Mouse (Mus musculus) activated CD4-positive, CD25-positive, alpha-beta regulatory T cell, adult 4 months (primary cell): ENCODE data around the gene Myo1c. TPM values are rescaled to one million over a fixed set of nuclear protein-coding genes. Genes with fewer than 3 reads are reported as not detected.
"Not testable (repeated sequence)": the region's sequence is repeated elsewhere in the genome, so short reads cannot be mapped to it uniquely, and the experiment has no call there.

Experiments used
- ATAC-seq: one replicate; pipeline ENCODE4 v1.8.0; 2017
- polyA plus RNA-seq, 2 experiments: library from polyadenylated mRNA; unstranded; fragments of 100-300 nt; shearing (Covaris generic); gene quantifications; one replicate each; pipeline ENCODE4 v1.2.1; 2017

The Myo1c gene
- polyA plus RNA-seq, 2 experiments from 2014 or later: 15.7 to 25.1 TPM

- no peak for ATAC-seq
These were observed 19.0 kb downstream of the Myo1c start for GRCm38 (mm10) chr11:75669176-75669852.

GRCm38 (mm10) chr11:75669853-75670200 is 19.5 kb downstream of the Myo1c start:
- no peak for ATAC-seq

GRCm38 (mm10) chr11:75671426-75672180 is 21.3 kb downstream of the Myo1c start:
- ATAC-seq: no peak

- ATAC-seq: no peak
These were observed 23.1 kb downstream of the Myo1c start for GRCm38 (mm10) chr11:75673411-75673810.

- ATAC-seq: no peak
These were observed 24.6 kb downstream of the Myo1c start for GRCm38 (mm10) chr11:75674875-75675274.

- ATAC-seq: no peak
These were observed 27.8 kb downstream of the Myo1c start for GRCm38 (mm10) chr11:75677881-75678746.

GRCm38 (mm10) chr11:75678747-75679438 is 28.6 kb downstream of the Myo1c start, which contains the start of gene Crk:
TSS of gene Crk (plus strand) at chr11:75679259.
- peak; percentile 88 for ATAC-seq

- peak; percentile 41 for ATAC-seq
These were observed 29.3 kb downstream of the Myo1c start for GRCm38 (mm10) chr11:75679439-75680171.

GRCm38 (mm10) chr11:75684462-75684861 is 34.2 kb downstream of the Myo1c start:
- no peak for ATAC-seq

- ATAC-seq: no peak
These were observed 34.7 kb downstream of the Myo1c start for GRCm38 (mm10) chr11:75684956-75685355.

GRCm38 (mm10) chr11:75687343-75687993 is 37.2 kb downstream of the Myo1c start:
- no peak for ATAC-seq

GRCm38 (mm10) chr11:75688132-75688531 is 37.8 kb downstream of the Myo1c start:
- ATAC-seq: no peak

GRCm38 (mm10) chr11:75689977-75690376 is 39.7 kb downstream of the Myo1c start:
- ATAC-seq: no peak

- no peak for ATAC-seq
These were observed 40.7 kb downstream of the Myo1c start for GRCm38 (mm10) chr11:75691047-75691446.

- ATAC-seq: no peak
These were observed 43.3 kb downstream of the Myo1c start for GRCm38 (mm10) chr11:75693570-75693969.

- ATAC-seq: not testable (repeated sequence)
These were observed 47.2 kb downstream of the Myo1c start for GRCm38 (mm10) chr11:75697464-75697863.

GRCm38 (mm10) chr11:75700557-75700956 is 50.3 kb downstream of the Myo1c start:
- ATAC-seq: no peak

- ATAC-seq: no peak
These were observed 52.5 kb downstream of the Myo1c start for GRCm38 (mm10) chr11:75702761-75703160.

- no peak for ATAC-seq
These were observed 53.4 kb downstream of the Myo1c start for GRCm38 (mm10) chr11:75703748-75704147.

- no peak for ATAC-seq
These were observed 63.6 kb downstream of the Myo1c start for GRCm38 (mm10) chr11:75713949-75714348.

- no peak for ATAC-seq
These were observed 65.3 kb downstream of the Myo1c start for GRCm38 (mm10) chr11:75715556-75715955.
